In genomic region chr10:127379654-127380053, GRCm38 (mm10) we compare ENCODE assay signal across 1 mouse cellular context.
TF ChIP-seq lines count a peak whose summit lies in the region.

No protein-coding gene starts in this region.

TF ChIP-seq in MEL, 35 proteins besides CTCF, POLR2A, EP300 and RAD21:
- TF ChIP-seq ZNF384 (IDR thresholded peaks at IDR 0.05; ENCODE audit: low read depth, low read length) (peak; percentile 26; the same call in 1 of the 2 replicates), ELF1 (IDR thresholded peaks at IDR 0.05; ENCODE audit: low read depth, low read length) (no peak)
